Mouse (Mus musculus) liver, adult 2 months (tissue): ENCODE measurements around the gene Sptssb.

Source experiments
- CTCF ChIP-seq: fragments of 200-500 bp; IDR thresholded peaks from 2 replicates; pipeline ENCODE4 v1.5.1; 2011; ENCODE audit warnings: low read depth, low read length, control low read depth
- POLR2A ChIP-seq: fragments of 200-500 bp; IDR thresholded peaks from 2 replicates; pipeline ENCODE4 v1.6.1; 2011; ENCODE audit warnings: low read length, control low read depth; ENCODE audit not compliant: insufficient read depth; ENCODE audit errors: extremely low read depth

DNA sequence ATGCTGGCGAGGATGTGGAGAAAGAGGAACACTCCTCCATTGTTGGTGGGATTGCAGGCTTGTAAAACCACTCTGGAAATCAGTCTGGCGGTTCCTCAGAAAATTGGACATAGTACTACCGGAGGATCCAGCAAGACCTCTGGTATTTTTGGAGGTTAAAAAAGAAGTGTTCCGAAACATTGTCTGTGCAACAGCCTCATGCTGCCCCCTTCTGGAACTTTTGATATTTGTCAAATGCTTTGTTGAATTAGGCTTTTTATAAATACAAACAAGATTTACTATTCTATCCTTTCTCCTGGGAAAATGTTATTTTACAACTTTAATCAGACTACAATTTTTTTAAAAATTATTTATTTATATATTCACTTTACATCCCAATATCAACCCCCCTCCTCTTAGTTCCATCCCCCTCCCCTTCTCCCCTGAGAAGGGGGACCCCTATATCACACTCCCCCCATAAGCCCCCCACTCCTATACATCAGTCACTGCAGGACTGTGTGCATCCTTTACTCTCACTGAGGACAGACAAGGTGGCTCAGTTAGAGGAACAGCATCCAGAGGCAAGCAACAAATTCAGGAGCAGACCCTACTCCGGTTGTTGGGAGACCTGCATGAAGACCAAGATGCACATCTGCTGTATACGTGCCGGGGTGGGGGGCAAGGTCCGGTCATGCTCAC, 38.3 kb upstream of the Sptssb start:
- no peak for TF ChIP-seq CTCF
- TF ChIP-seq POLR2A = no peak
